Mouse (Mus musculus) B cell, adult 62 days (primary cell): ENCODE measurements around the gene Dydc1. TPM values are rescaled to one million over a fixed set of nuclear protein-coding genes. Genes with fewer than 3 reads are reported as not detected.

ENCODE experiments used
- total RNA-seq: library from RNA; stranded (reverse); gene quantifications from 4 replicates; pipeline ENCODE4 v1.2.4, GENCODE M21; 2023

Gene Dydc1
- not detected in 4 replicates for total RNA-seq

DNA sequence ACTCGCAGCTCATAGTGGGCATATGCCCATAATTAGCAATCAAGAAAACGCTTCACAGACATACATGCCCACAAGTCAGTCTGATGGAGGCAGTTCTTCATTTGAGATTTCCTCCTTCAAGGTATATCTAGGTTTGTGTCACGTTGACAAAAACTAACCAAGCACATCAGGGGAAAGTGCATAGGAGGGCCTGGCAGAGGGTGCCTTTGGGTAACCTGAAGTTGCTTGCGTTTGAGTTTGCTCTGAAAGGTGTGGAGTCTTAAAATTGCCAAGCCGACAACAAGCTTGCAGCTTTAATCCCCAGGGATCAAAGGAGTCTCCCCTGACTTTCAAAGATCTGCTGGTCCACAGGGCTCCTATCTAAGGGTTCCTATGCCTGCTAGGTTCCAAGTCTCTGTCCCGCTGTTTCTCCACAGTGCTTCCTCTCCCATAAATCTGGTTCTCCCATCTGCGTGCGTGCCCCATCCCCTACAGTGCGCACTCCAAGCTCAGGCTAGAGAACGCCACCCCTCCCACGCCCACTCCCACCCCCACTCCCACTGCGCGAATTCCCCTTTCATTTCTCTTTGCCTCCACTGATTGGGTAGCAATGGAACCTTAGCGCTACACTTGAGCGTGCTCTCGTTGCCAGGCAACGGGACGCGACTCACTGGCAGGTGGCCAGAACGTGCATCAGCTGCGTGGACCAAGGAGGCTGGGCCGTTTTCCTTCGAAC lies at the start of gene Dydc1:
TSS of gene Dydc1 (plus strand) at position 683 of the 715 bp plus-strand sequence.

DNA sequence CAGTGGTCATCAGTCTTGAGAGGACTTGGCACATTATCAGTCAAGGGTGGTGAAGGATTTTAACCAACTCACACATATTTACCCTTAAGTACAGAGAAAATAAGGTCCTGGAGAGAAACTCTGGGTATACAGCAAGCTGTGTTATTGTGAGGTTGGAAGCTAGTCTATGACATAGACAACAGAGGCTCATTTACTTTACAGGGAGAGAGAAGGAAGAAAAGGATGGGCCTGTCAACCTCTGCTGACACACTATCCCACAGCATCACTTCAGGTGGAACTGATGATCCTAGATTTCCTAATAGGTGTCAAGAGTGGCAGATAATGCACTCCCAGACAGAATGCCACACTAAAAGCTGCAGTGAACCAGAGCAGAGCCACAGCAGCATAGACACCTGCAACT lies 3.6 kb upstream of the Dydc1 start, which contains the start of gene Dydc2:
TSS of gene Dydc2 (minus strand) at position 101 of the 400 bp plus-strand sequence.

DNA sequence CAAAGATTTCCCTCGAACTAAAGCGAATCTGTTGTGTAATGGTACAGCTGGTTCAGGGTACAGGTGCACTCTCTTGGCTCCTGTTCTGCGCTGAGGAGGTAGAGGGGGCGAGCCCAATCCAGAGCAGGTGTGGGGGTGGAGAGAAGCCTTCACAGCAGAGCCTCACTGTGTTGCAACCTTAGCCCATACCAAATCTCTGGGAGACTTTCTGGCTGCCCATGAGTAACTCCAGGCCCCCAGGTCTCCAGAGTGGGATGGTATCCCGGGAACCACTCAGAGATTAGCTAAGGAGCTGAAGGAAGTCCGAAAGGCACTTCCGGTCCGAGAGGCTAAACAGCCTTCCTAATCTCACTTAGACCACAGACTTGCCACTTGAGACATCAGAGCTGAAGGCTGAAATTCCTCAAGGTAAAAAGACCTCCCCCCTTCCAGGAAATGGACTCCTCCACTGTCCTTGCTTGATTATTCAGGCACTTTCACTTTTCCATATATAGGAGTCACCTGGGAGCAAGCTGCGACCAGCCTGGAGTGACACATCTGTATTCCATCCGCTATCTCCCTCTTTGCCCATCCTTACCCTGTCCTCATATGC lies 32.2 kb downstream of the Dydc1 start, which contains the start of gene Mat1a:
TSS of gene Mat1a (plus strand) at position 183 of the 592 bp plus-strand sequence.

DNA sequence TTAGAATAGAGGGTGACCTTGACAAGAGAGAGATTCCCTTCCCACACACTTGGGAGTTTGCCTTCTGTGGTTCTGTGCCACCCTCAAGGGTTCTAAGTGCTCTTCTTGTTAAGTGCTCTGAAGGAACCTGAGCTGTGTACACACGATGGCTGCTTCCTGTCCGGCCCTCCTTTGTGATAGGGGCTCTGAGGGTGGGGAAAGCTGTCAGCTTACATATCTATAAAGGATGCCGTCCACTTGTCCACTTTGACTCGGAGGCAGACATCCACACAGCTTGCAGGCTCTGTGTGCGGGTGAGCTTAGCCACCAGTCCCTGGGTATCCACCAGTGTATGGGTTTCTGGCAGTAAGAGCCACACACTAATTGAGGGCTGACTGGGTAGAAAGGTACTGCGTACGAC lies 58.8 kb downstream of the Dydc1 start, which contains the start of gene Sftpa1:
TSS of gene Sftpa1 (plus strand) at position 243 of the 400 bp plus-strand sequence.

Other genes starting within 250 kb of the Dydc1 start
- gene Sh2d4b, start 179.6 kb upstream of the Dydc1 start, total RNA-seq = 6.7 to 8.1 TPM (median 7.3 TPM) in 4 replicates
- gene Tspan14, start 106.1 kb upstream of the Dydc1 start, total RNA-seq = 57.2 to 66.0 TPM (median 64.5 TPM) in 4 replicates
- 18.9 to 23.4 TPM (median 20.1 TPM) in 4 replicates for gene Fam213a, start 59.1 kb upstream of the Dydc1 start, total RNA-seq
- gene Dydc2, start 3.7 kb upstream of the Dydc1 start, total RNA-seq = not detected in 4 replicates
- not detected in 4 replicates for gene Mat1a, start 32.1 kb downstream of the Dydc1 start, total RNA-seq
- gene Sftpa1, start 58.9 kb downstream of the Dydc1 start, total RNA-seq = not detected in 4 replicates
- gene Mbl1, start 78.5 kb downstream of the Dydc1 start, total RNA-seq = not detected in 4 replicates
- not detected in 4 replicates for gene Sftpd, start 112.2 kb downstream of the Dydc1 start, total RNA-seq
- not detected in 4 replicates for gene Gm2832, start 205.9 kb downstream of the Dydc1 start, total RNA-seq